Mouse (Mus musculus): ENCODE measurements around the gene Zfp62. TPM values are rescaled to one million over a fixed set of nuclear protein-coding genes. Genes with fewer than 3 reads are reported as not detected.
"Not testable (repeated sequence)": the region's sequence is repeated elsewhere in the genome, so short reads cannot be mapped to it uniquely, and the experiment has no call there.

Gene Zfp62
- 28.7 and 43.2 TPM in 2 replicates for polyA plus RNA-seq (2016; fragmentation: Nextera tagmentation; extraction: Ambion mirVana)

GRCm38 (mm10) chr11:49203129-49203768 lies at the start of gene Zfp62:
Gene Zfp62 (plus strand): TSS chr11:49203292.
- no peaks in the 10 kb centered on the region for H3K9me3 ChIP-seq
- peaks cover 21% of the 10 kb centered on the region for H3K4me1 ChIP-seq (replicated peaks)
- peak within 1 kb of the TSS; percentile 99 for H3K27ac ChIP-seq
- DNase-seq (ENCODE audit: low spot score): peak; percentile 95
- under 1% methylated on average over 47 of the region's 47 CpGs for WGBS
- peaks cover 17% of the 10 kb centered on the region for H3K36me3 ChIP-seq
- peak within 1 kb of the TSS; percentile 80 for H3K4me3 ChIP-seq
- H3K27me3 ChIP-seq (ENCODE audit: insufficient read depth, poor library complexity, severe bottlenecking): no peaks in the 10 kb centered on the region

GRCm38 (mm10) chr11:49154077-49154476 lies 49.0 kb upstream of the Zfp62 start, which contains the start of gene Olfr1394:
Gene Olfr1394 (plus strand): TSS chr11:49154377.
- Histone ChIP-seq H3K27ac (no peak within 1 kb of the TSS), H3K4me1 (replicated peaks) (no peaks in the 10 kb centered on the region), H3K27me3 (ENCODE audit: insufficient read depth, poor library complexity, severe bottlenecking) (no peaks in the 10 kb centered on the region), H3K36me3 (no peaks in the 10 kb centered on the region), H3K4me3 (no peak within 1 kb of the TSS), H3K9me3 (no peaks in the 10 kb centered on the region)
- WGBS: 88% methylated on average over 1 of the region's 1 CpGs
- no peak for DNase-seq (ENCODE audit: low spot score)

GRCm38 (mm10) chr11:49156821-49157814 lies 46.0 kb upstream of the Zfp62 start:
- H3K36me3 ChIP-seq: no peaks in the 10 kb centered on the region
- WGBS: 94% methylated on average over 2 of the region's 2 CpGs

GRCm38 (mm10) chr11:49168839-49169611 lies 34.1 kb upstream of the Zfp62 start:
- no peaks in the 10 kb centered on the region for H3K36me3 ChIP-seq
- H3K27ac ChIP-seq: peak overlapping the region; percentile 9; the same call in 1 of the 2 replicates
- H3K4me3 ChIP-seq: peak overlapping the region; percentile 52
- 7% methylated on average over 50 of the region's 50 CpGs for WGBS
- H3K4me1 ChIP-seq (replicated peaks): peaks cover 8% of the 10 kb centered on the region
- peak; percentile 51 for DNase-seq (ENCODE audit: low spot score)
- peaks cover 36% of the 10 kb centered on the region for H3K27me3 ChIP-seq (ENCODE audit: insufficient read depth, poor library complexity, severe bottlenecking)
- H3K9me3 ChIP-seq: peaks cover 8% of the 10 kb centered on the region

More at GRCm38 (mm10) chr11:49156821-49157814, 46.0 kb upstream of the Zfp62 start:
- Histone ChIP-seq H3K4me1 (replicated peaks) (no peaks in the 10 kb centered on the region), H3K27ac (no peak overlapping the region), H3K27me3 (ENCODE audit: insufficient read depth, poor library complexity, severe bottlenecking) (no peaks in the 10 kb centered on the region), H3K9me3 (no peaks in the 10 kb centered on the region), H3K4me3 (no peak overlapping the region)
- DNase-seq (ENCODE audit: low spot score): no peak

- Histone ChIP-seq H3K9me3 (peaks cover 8% of the 10 kb centered on the region), H3K4me3 (no peak overlapping the region), H3K27me3 (ENCODE audit: insufficient read depth, poor library complexity, severe bottlenecking) (peaks cover 36% of the 10 kb centered on the region), H3K4me1 (replicated peaks) (peaks cover 13% of the 10 kb centered on the region), H3K36me3 (no peaks in the 10 kb centered on the region), H3K27ac (no peak overlapping the region)
- 92% methylated on average over 4 of the region's 4 CpGs for WGBS
- no peak for DNase-seq (ENCODE audit: low spot score)
These were observed 32.5 kb upstream of the Zfp62 start for GRCm38 (mm10) chr11:49170576-49170975.

GRCm38 (mm10) chr11:49175345-49175744 lies 27.7 kb upstream of the Zfp62 start:
- Histone ChIP-seq H3K4me3 (no peak overlapping the region), H3K27ac (no peak overlapping the region), H3K27me3 (ENCODE audit: insufficient read depth, poor library complexity, severe bottlenecking) (peaks cover 8% of the 10 kb centered on the region), H3K9me3 (no peaks in the 10 kb centered on the region), H3K36me3 (no peaks in the 10 kb centered on the region), H3K4me1 (replicated peaks) (peaks cover 4% of the 10 kb centered on the region; the same call in 1 of the 2 replicates)
- WGBS: 93% methylated on average over 8 of the region's 8 CpGs
- DNase-seq (ENCODE audit: low spot score): no peak

GRCm38 (mm10) chr11:49176047-49176779 lies 26.9 kb upstream of the Zfp62 start:
- H3K4me1 ChIP-seq (replicated peaks); H3K27me3 ChIP-seq (ENCODE audit: insufficient read depth, poor library complexity, severe bottlenecking); H3K36me3 ChIP-seq; H3K9me3 ChIP-seq; H3K27ac ChIP-seq; H3K4me3 ChIP-seq; DNase-seq (ENCODE audit: low spot score): not testable (repeated sequence)
- WGBS: 87% methylated on average over 4 of the region's 4 CpGs

GRCm38 (mm10) chr11:49183172-49183571 lies 19.9 kb upstream of the Zfp62 start:
- H3K4me3 ChIP-seq: no peak overlapping the region
- H3K27ac ChIP-seq: no peak overlapping the region
- H3K4me1 ChIP-seq (replicated peaks): no peaks in the 10 kb centered on the region
- no peaks in the 10 kb centered on the region for H3K27me3 ChIP-seq (ENCODE audit: insufficient read depth, poor library complexity, severe bottlenecking)
- WGBS: 68% methylated on average over 1 of the region's 1 CpGs
- no peaks in the 10 kb centered on the region for H3K9me3 ChIP-seq
- no peak for DNase-seq (ENCODE audit: low spot score)
- no peaks in the 10 kb centered on the region for H3K36me3 ChIP-seq

GRCm38 (mm10) chr11:49186452-49186851 lies 16.6 kb upstream of the Zfp62 start:
- WGBS: 84% methylated on average over 6 of the region's 6 CpGs
- no peaks in the 10 kb centered on the region for H3K9me3 ChIP-seq
- DNase-seq (ENCODE audit: low spot score): no peak
- no peaks in the 10 kb centered on the region for H3K36me3 ChIP-seq
- no peaks in the 10 kb centered on the region for H3K27me3 ChIP-seq (ENCODE audit: insufficient read depth, poor library complexity, severe bottlenecking)
- H3K27ac ChIP-seq: no peak overlapping the region
- no peaks in the 10 kb centered on the region for H3K4me1 ChIP-seq (replicated peaks)
- H3K4me3 ChIP-seq: no peak overlapping the region

GRCm38 (mm10) chr11:49186955-49187488 lies 16.1 kb upstream of the Zfp62 start, which contains the start of gene Btnl9:
Gene Btnl9 (minus strand): TSS chr11:49187159.
- no peak within 1 kb of the TSS for H3K27ac ChIP-seq
- H3K4me3 ChIP-seq: no peak within 1 kb of the TSS
- 82% methylated on average over 8 of the region's 8 CpGs for WGBS
- DNase-seq (ENCODE audit: low spot score): no peak
- H3K36me3 ChIP-seq: no peaks in the 10 kb centered on the region
- no peaks in the 10 kb centered on the region for H3K9me3 ChIP-seq
- H3K4me1 ChIP-seq (replicated peaks): no peaks in the 10 kb centered on the region
- H3K27me3 ChIP-seq (ENCODE audit: insufficient read depth, poor library complexity, severe bottlenecking): no peaks in the 10 kb centered on the region

GRCm38 (mm10) chr11:49187701-49188100 lies 15.4 kb upstream of the Zfp62 start:
- H3K27ac ChIP-seq: no peak overlapping the region
- no peak overlapping the region for H3K4me3 ChIP-seq
- no peaks in the 10 kb centered on the region for H3K9me3 ChIP-seq
- 81% methylated on average over 10 of the region's 10 CpGs for WGBS
- H3K4me1 ChIP-seq (replicated peaks): no peaks in the 10 kb centered on the region
- no peaks in the 10 kb centered on the region for H3K27me3 ChIP-seq (ENCODE audit: insufficient read depth, poor library complexity, severe bottlenecking)
- no peaks in the 10 kb centered on the region for H3K36me3 ChIP-seq
- DNase-seq (ENCODE audit: low spot score): no peak

Measured in hindbrain, embryonic 10.5 days (tissue).